Mouse (Mus musculus): ENCODE measurements around the gene Gal3st1. TPM values are rescaled to one million over a fixed set of nuclear protein-coding genes. Genes with fewer than 3 reads are reported as not detected.
"Not testable (repeated sequence)": the region's sequence is repeated elsewhere in the genome, so short reads cannot be mapped to it uniquely, and the experiment has no call there.

The Gal3st1 gene
- 0.14 and 0.19 TPM in 2 replicates for polyA plus RNA-seq (2014; fragmentation: Nextera tagmentation; extraction: Ambion mirVana)

- Histone ChIP-seq H3K27ac (ENCODE audit: low read depth, low read length) (no peak within 1 kb of the TSS), H3K4me1 (ENCODE audit: control insufficient read depth, insufficient read depth, low read length) (peaks cover 17% of the 10 kb centered on the region), H3K27me3 (ENCODE audit: control insufficient read depth, insufficient read depth, low read length) (peaks cover 7% of the 10 kb centered on the region; the same call in 1 of the 2 replicates), H3K9ac (ENCODE audit: low read depth, low read length) (peak within 1 kb of the TSS; percentile 54; the same call in 1 of the 2 replicates), H3K4me3 (ENCODE audit: low read depth, low read length) (peak within 1 kb of the TSS; percentile 44), H3K36me3 (ENCODE audit: control insufficient read depth, insufficient read depth, low read length) (peaks cover 9% of the 10 kb centered on the region), H3K4me2 (peak within 1 kb of the TSS; percentile 89), H3K9me3 (replicated peaks; ENCODE audit: control insufficient read depth, low read length) (no peaks in the 10 kb centered on the region)
- ATAC-seq (replicated peaks; ENCODE audit: insufficient number of reproducible peaks, low FRiP score, low TSS enrichment): no peak
- WGBS (ENCODE audit: insufficient replicate concordance): under 1% methylated on average over 34 of the region's 37 CpGs
These were observed at the start of gene Gal3st1 for GRCm38 (mm10) chr11:3983291-3983862. TSS of gene Gal3st1 (plus strand) at chr11:3983636.

DNA sequence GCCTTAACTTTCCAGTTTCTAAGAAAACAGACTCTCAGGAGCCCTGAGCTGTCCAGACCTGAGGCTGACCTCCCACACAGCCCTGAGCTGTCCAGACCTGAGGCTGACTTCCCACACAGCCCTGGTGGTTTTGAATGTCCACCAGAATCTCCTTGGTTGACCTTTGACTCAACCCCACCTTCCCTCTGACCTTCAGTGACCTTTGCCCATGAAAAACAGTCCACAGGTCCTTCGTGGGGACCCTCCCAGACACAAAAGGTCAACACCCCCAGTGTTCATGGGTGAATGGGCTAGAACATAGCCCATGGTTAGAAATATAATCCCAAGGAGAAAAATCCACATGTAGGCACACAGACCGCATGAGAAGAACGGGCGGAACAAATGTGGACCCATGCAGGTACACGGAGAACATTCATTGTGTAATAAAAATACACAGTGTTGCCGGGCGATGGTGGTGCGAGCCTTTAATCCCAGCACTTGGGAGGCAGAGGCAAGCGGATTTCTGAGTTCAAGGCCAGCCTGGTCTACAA lies 49.6 kb upstream of the Gal3st1 start:
- no peak for ATAC-seq (replicated peaks; ENCODE audit: insufficient number of reproducible peaks, low FRiP score, low TSS enrichment)
- 92% methylated on average over 9 of the region's 9 CpGs for WGBS (ENCODE audit: insufficient replicate concordance)
- H3K9ac ChIP-seq (ENCODE audit: low read depth, low read length): no peak overlapping the region

DNA sequence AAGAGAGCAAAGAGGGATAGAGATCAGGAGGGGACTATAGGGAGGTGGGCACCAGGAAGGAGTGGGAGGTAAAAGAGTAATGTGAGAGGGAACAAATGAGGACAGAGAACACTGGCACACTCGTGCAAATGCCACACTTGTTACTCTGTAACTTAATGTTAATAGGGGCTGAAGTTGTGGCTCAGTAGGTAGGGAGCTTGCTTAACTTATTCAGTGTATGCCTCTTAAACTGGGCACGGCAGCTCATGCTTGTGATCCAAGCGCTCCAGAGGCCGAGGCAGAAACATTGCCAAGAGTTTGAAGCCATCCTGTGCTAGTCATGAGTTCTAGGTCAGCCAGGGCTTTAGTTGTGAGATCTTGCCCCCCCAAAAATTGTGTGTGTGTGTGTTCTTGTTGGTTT lies 48.3 kb upstream of the Gal3st1 start:
- H3K4me2 ChIP-seq: no peak overlapping the region
- H3K27me3 ChIP-seq (ENCODE audit: control insufficient read depth, insufficient read depth, low read length): no peaks in the 10 kb centered on the region
- H3K9me3 ChIP-seq (replicated peaks; ENCODE audit: control insufficient read depth, low read length): no peaks in the 10 kb centered on the region
- H3K27ac ChIP-seq (ENCODE audit: low read depth, low read length): no peak overlapping the region
- peaks cover 5% of the 10 kb centered on the region; the same call in 1 of the 2 replicates for H3K4me1 ChIP-seq (ENCODE audit: control insufficient read depth, insufficient read depth, low read length)
- H3K4me3 ChIP-seq (ENCODE audit: low read depth, low read length): no peak overlapping the region
- WGBS (ENCODE audit: insufficient replicate concordance): 80% methylated on average over 4 of the region's 4 CpGs
- no peaks in the 10 kb centered on the region for H3K36me3 ChIP-seq (ENCODE audit: control insufficient read depth, insufficient read depth, low read length)
- no peak for ATAC-seq (replicated peaks; ENCODE audit: insufficient number of reproducible peaks, low FRiP score, low TSS enrichment)
- H3K9ac ChIP-seq (ENCODE audit: low read depth, low read length): no peak overlapping the region

More for the DNA sequence above, 49.6 kb upstream of the Gal3st1 start:
- no peaks in the 10 kb centered on the region for H3K9me3 ChIP-seq (replicated peaks; ENCODE audit: control insufficient read depth, low read length)
- H3K4me3 ChIP-seq (ENCODE audit: low read depth, low read length): no peak overlapping the region
- H3K27ac ChIP-seq (ENCODE audit: low read depth, low read length): no peak overlapping the region
- H3K36me3 ChIP-seq (ENCODE audit: control insufficient read depth, insufficient read depth, low read length): no peaks in the 10 kb centered on the region
- H3K4me2 ChIP-seq: no peak overlapping the region
- no peaks in the 10 kb centered on the region for H3K27me3 ChIP-seq (ENCODE audit: control insufficient read depth, insufficient read depth, low read length)
- peaks cover 5% of the 10 kb centered on the region; the same call in 1 of the 2 replicates for H3K4me1 ChIP-seq (ENCODE audit: control insufficient read depth, insufficient read depth, low read length)

GRCm38 (mm10) chr11:3936318-3936717 lies 47.1 kb upstream of the Gal3st1 start:
- H3K4me3 ChIP-seq (ENCODE audit: low read depth, low read length): no peak overlapping the region
- no peaks in the 10 kb centered on the region for H3K36me3 ChIP-seq (ENCODE audit: control insufficient read depth, insufficient read depth, low read length)
- 84% methylated on average over 3 of the region's 3 CpGs for WGBS (ENCODE audit: insufficient replicate concordance)
- no peaks in the 10 kb centered on the region for H3K27me3 ChIP-seq (ENCODE audit: control insufficient read depth, insufficient read depth, low read length)
- no peak for ATAC-seq (replicated peaks; ENCODE audit: insufficient number of reproducible peaks, low FRiP score, low TSS enrichment)
- no peak overlapping the region for H3K9ac ChIP-seq (ENCODE audit: low read depth, low read length)
- H3K27ac ChIP-seq (ENCODE audit: low read depth, low read length): no peak overlapping the region
- peaks cover under 1% of the 10 kb centered on the region; the same call in 1 of the 2 replicates for H3K4me1 ChIP-seq (ENCODE audit: control insufficient read depth, insufficient read depth, low read length)
- no peaks in the 10 kb centered on the region for H3K9me3 ChIP-seq (replicated peaks; ENCODE audit: control insufficient read depth, low read length)
- H3K4me2 ChIP-seq: no peak overlapping the region

DNA sequence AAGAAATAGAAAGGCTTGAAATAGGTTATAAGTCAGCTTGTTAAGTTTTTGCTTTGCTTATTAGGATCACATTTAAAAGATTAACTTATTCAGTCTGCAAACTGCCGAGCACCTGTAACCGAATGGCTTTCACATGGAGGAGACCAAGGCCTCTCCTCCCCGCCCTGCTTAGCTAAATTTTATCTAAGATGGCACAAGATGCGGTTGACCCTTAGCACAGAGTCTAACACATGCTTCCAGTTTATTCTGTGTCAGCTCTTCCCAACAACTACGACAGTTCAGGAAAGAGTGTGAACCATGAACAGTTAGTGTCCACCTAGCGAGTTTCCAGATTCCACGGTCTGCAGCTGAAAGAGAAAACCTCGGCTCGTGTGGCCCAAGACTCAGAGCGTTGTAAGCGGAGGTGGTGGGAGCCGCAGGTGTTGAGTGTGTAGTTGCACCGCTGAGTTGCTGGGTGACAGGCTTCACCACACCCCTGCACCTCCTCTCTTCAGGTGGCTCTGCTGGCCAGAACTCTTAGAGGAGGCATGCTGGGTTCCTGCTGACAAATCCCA lies 46.0 kb upstream of the Gal3st1 start:
- Histone ChIP-seq H3K27me3 (ENCODE audit: control insufficient read depth, insufficient read depth, low read length) (no peaks in the 10 kb centered on the region), H3K27ac (ENCODE audit: low read depth, low read length) (no peak overlapping the region), H3K9ac (ENCODE audit: low read depth, low read length) (no peak overlapping the region), H3K4me1 (ENCODE audit: control insufficient read depth, insufficient read depth, low read length) (no peaks in the 10 kb centered on the region), H3K4me2 (no peak overlapping the region), H3K4me3 (ENCODE audit: low read depth, low read length) (no peak overlapping the region), H3K9me3 (replicated peaks; ENCODE audit: control insufficient read depth, low read length) (no peaks in the 10 kb centered on the region), H3K36me3 (ENCODE audit: control insufficient read depth, insufficient read depth, low read length) (no peaks in the 10 kb centered on the region)
- no peak for ATAC-seq (replicated peaks; ENCODE audit: insufficient number of reproducible peaks, low FRiP score, low TSS enrichment)
- WGBS (ENCODE audit: insufficient replicate concordance): 73% methylated on average over 13 of the region's 13 CpGs

- WGBS (ENCODE audit: insufficient replicate concordance): 85% methylated on average over 7 of the region's 7 CpGs
- no peaks in the 10 kb centered on the region for H3K4me1 ChIP-seq (ENCODE audit: control insufficient read depth, insufficient read depth, low read length)
- no peak for ATAC-seq (replicated peaks; ENCODE audit: insufficient number of reproducible peaks, low FRiP score, low TSS enrichment)
- H3K27me3 ChIP-seq (ENCODE audit: control insufficient read depth, insufficient read depth, low read length): no peaks in the 10 kb centered on the region
- no peak overlapping the region for H3K27ac ChIP-seq (ENCODE audit: low read depth, low read length)
- H3K9me3 ChIP-seq (replicated peaks; ENCODE audit: control insufficient read depth, low read length): no peaks in the 10 kb centered on the region
- no peak overlapping the region for H3K9ac ChIP-seq (ENCODE audit: low read depth, low read length)
- no peak overlapping the region for H3K4me2 ChIP-seq
- no peak overlapping the region for H3K4me3 ChIP-seq (ENCODE audit: low read depth, low read length)
- no peaks in the 10 kb centered on the region for H3K36me3 ChIP-seq (ENCODE audit: control insufficient read depth, insufficient read depth, low read length)
These were observed 42.1 kb upstream of the Gal3st1 start for GRCm38 (mm10) chr11:3941371-3941770.

GRCm38 (mm10) chr11:3946386-3946785 lies 37.0 kb upstream of the Gal3st1 start:
- no peak overlapping the region for H3K27ac ChIP-seq (ENCODE audit: low read depth, low read length)
- H3K9ac ChIP-seq (ENCODE audit: low read depth, low read length): no peak overlapping the region
- 25% methylated on average over 1 of the region's 1 CpGs for WGBS (ENCODE audit: insufficient replicate concordance)
- no peak for ATAC-seq (replicated peaks; ENCODE audit: insufficient number of reproducible peaks, low FRiP score, low TSS enrichment)
- H3K4me1 ChIP-seq (ENCODE audit: control insufficient read depth, insufficient read depth, low read length): no peaks in the 10 kb centered on the region
- no peaks in the 10 kb centered on the region for H3K36me3 ChIP-seq (ENCODE audit: control insufficient read depth, insufficient read depth, low read length)
- no peaks in the 10 kb centered on the region for H3K27me3 ChIP-seq (ENCODE audit: control insufficient read depth, insufficient read depth, low read length)
- no peak overlapping the region for H3K4me2 ChIP-seq
- H3K4me3 ChIP-seq (ENCODE audit: low read depth, low read length): no peak overlapping the region
- H3K9me3 ChIP-seq (replicated peaks; ENCODE audit: control insufficient read depth, low read length): no peaks in the 10 kb centered on the region

GRCm38 (mm10) chr11:3954876-3955275 lies 28.6 kb upstream of the Gal3st1 start:
- H3K4me2 ChIP-seq; H3K9me3 ChIP-seq (replicated peaks; ENCODE audit: control insufficient read depth, low read length); H3K27ac ChIP-seq (ENCODE audit: low read depth, low read length); H3K9ac ChIP-seq (ENCODE audit: low read depth, low read length); H3K4me1 ChIP-seq (ENCODE audit: control insufficient read depth, insufficient read depth, low read length); H3K27me3 ChIP-seq (ENCODE audit: control insufficient read depth, insufficient read depth, low read length); ATAC-seq (replicated peaks; ENCODE audit: insufficient number of reproducible peaks, low FRiP score, low TSS enrichment); H3K36me3 ChIP-seq (ENCODE audit: control insufficient read depth, insufficient read depth, low read length); H3K4me3 ChIP-seq (ENCODE audit: low read depth, low read length): not testable (repeated sequence)
- 84% methylated on average over 5 of the region's 5 CpGs for WGBS (ENCODE audit: insufficient replicate concordance)

DNA sequence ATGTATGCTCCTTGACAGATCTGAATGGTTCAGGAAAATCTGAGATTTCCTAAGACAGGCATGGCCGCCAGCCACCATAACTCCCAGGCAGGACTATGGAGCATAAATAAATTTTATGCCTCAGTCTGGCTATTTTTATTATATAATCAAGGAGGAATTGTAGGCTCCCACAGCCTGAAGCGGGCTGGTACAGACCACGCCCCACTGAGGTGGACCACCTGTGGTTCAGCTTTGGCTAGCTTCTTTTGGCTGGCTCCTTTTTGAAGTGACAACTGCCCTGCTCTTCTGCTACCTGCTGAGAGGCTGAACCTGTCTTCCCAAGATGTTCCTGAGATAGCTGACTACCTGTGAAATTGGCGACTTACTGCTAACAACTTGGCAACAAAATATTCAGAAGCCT lies 28.1 kb upstream of the Gal3st1 start:
- H3K4me2 ChIP-seq; H3K9ac ChIP-seq (ENCODE audit: low read depth, low read length); ATAC-seq (replicated peaks; ENCODE audit: insufficient number of reproducible peaks, low FRiP score, low TSS enrichment); H3K4me3 ChIP-seq (ENCODE audit: low read depth, low read length); H3K27ac ChIP-seq (ENCODE audit: low read depth, low read length); H3K36me3 ChIP-seq (ENCODE audit: control insufficient read depth, insufficient read depth, low read length); H3K4me1 ChIP-seq (ENCODE audit: control insufficient read depth, insufficient read depth, low read length); H3K9me3 ChIP-seq (replicated peaks; ENCODE audit: control insufficient read depth, low read length); H3K27me3 ChIP-seq (ENCODE audit: control insufficient read depth, insufficient read depth, low read length): not testable (repeated sequence)
- 65% methylated on average over 4 of the region's 4 CpGs for WGBS (ENCODE audit: insufficient replicate concordance)
